Mouse (Mus musculus) lung, adult 2 months (tissue): ENCODE results near the gene Asb15. TPM values are rescaled to one million over a fixed set of nuclear protein-coding genes. Genes with fewer than 3 reads are reported as not detected.

Source experiments
- DNase-seq: peaks from one replicate; pipeline ENCODE4 v3.0.0; 2022
- H3K4me1 ChIP-seq: fragments of 200-500 bp; 2 replicates; pipeline ENCODE4 v1.6.1; 2011; ENCODE audit warnings: low read length; ENCODE audit not compliant: control insufficient read depth, insufficient read depth
- H3K4me3 ChIP-seq: fragments of 200-500 bp; replicated peaks from 2 replicates; pipeline ENCODE3; 2011; ENCODE audit warnings: low read depth, mild to moderate bottlenecking, control low read depth, low read length; ENCODE audit errors: extremely low read depth
- CTCF ChIP-seq: fragments of 200-500 bp; IDR thresholded peaks from 2 replicates; pipeline ENCODE4 v1.5.1; 2011; ENCODE audit warnings: mild to moderate bottlenecking, low read length, control low read depth; ENCODE audit not compliant: insufficient read depth
- POLR2A ChIP-seq: fragments of 200-500 bp; IDR thresholded peaks from 2 replicates; pipeline ENCODE4 v1.6.1; 2011; ENCODE audit warnings: low read depth, mild to moderate bottlenecking, control low read depth, low read length, borderline replicate concordance; ENCODE audit errors: extremely low read depth
- WGBS: fragments of 180-500 bp; shearing (Covaris S2); methylation state at CpG from one replicate; pipeline ENCODE4 v1.1.7; 2018; 5-methylcytosine and 5-hydroxymethylcytosine counted together
- polyA plus RNA-seq: library from polyadenylated mRNA; depleted of rRNA; stranded (reverse); fragments of >200 nt; gene quantifications from 2 replicates; pipeline ENCODE4 v1.2.3, GENCODE M21; 2012

Gene Asb15
- polyA plus RNA-seq, 1 experiment: 0.46 TPM

DNA sequence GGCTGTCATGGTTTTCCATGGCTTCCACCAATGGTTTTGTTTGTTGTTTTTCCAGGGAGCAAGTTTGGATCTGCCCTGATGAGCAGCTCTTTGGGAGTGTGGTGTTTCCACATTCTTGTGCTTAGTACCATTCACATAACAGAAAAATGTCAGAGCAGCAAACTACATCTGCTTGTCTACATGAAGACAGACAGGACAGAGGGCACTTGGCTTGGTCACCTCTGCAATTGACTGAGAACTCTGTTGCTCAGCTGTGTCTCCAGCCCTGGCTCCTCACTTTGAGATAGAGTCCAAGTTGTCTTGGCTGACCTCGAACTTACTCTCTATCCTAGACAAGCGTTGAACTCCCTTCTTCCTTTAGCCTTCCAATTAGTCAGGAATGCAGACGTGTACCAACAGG is 74.4 kb downstream of the Asb15 start:
- 56% methylated on average over 3 of the region's 3 CpGs for WGBS
- no peak for TF ChIP-seq CTCF
- no peak overlapping the region for H3K4me3 ChIP-seq
- peaks cover 5% of the 10 kb centered on the region for H3K4me1 ChIP-seq
- no peak for DNase-seq

DNA sequence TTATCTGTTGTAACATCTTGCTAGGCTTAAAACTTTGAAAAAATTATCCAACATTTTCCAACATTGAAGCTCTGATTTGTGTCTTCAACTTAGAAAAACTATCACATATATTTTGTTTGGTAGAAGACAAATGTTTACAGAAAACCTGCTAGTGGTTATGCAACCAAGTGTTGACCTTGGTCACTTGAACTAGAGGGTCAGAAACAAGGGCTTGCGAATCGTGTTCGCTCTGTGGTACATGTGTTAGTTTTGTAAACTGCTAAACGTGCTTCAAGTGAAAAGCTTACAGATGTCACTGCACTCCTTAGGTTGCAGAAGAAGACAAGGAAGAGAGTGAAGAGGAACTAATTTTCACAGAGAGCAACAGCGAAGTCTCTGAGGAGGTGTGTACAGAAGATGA is 75.0 kb downstream of the Asb15 start:
- TF ChIP-seq CTCF (no peak), POLR2A (no peak)
- WGBS: 68% methylated on average over 5 of the region's 5 CpGs
- DNase-seq: no peak
- no peak overlapping the region for H3K4me3 ChIP-seq
- peaks cover 4% of the 10 kb centered on the region for H3K4me1 ChIP-seq

DNA sequence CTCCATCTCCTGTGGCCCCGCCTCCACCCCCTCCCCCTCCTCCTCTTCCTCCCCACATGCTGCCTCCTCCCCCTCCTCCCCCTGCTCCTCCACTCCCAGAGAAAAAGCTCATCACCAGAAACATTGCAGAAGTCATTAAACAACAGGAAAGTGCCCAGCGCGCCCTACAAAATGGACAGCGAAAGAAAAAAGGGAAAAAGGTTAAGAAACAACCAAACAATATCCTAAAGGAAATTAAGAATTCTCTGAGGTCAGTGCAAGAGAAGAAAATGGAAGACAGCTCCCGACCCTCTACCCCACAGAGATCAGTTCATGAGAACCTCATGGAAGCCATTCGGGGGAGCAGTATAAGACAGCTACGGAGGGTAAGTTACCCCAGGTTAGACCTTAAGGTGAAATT is 76.3 kb downstream of the Asb15 start:
- no peak for TF ChIP-seq POLR2A
- no peak for TF ChIP-seq CTCF
- WGBS: 93% methylated on average over 7 of the region's 7 CpGs
- DNase-seq: no peak
- H3K4me3 ChIP-seq: no peak overlapping the region
- H3K4me1 ChIP-seq: peaks cover 4% of the 10 kb centered on the region

DNA sequence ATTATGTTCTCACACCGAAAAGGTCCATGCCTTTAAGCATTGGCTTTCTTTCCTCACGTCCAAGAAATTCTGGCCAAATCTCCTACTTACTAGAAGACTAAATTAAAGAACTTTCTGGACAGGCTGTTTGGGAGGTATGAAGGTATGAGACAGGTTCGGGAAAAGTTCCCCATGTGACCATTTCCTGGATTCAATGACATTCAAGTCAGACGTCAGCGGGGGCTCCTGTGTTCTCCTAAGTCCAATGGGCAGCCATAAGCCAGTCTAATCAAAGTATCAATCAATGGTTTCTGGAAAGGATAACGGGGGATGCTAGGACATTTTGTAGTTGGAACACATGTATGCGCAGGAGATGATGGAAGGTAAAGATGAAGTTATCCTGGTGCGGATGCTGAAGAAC is 77.7 kb downstream of the Asb15 start:
- no peak overlapping the region for H3K4me3 ChIP-seq

DNA sequence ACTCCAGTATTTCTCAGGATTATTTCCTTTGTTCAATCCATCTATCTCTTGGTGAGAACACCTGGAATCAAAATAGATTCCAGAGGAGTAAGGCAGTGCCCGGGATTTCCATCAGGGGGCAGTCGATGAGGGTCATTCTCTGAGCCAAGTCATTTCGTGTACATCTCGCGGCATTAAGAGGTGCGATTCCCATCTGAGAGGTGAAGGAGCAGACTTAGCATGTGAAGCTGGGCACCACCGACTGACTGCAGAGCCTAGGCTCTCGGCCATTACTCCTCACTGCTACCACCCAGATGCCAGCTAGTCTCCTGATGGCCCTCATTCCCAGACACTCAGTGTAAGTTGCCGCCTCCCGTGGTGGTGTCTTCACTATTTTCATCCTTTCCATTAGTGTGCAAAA is 78.6 kb downstream of the Asb15 start:
- no peak for DNase-seq
- WGBS: 66% methylated on average over 10 of the region's 10 CpGs
- no peak for TF ChIP-seq POLR2A
- TF ChIP-seq CTCF: no peak
- Histone ChIP-seq H3K4me1 (peaks cover 4% of the 10 kb centered on the region; the same call in 1 of the 2 replicates), H3K4me3 (no peak overlapping the region)

More for the DNA sequence above, 77.7 kb downstream of the Asb15 start:
- WGBS: 91% methylated on average over 8 of the region's 8 CpGs
- peaks cover 4% of the 10 kb centered on the region for H3K4me1 ChIP-seq
- DNase-seq: no peak
- TF ChIP-seq CTCF: no peak
- TF ChIP-seq POLR2A: no peak

DNA sequence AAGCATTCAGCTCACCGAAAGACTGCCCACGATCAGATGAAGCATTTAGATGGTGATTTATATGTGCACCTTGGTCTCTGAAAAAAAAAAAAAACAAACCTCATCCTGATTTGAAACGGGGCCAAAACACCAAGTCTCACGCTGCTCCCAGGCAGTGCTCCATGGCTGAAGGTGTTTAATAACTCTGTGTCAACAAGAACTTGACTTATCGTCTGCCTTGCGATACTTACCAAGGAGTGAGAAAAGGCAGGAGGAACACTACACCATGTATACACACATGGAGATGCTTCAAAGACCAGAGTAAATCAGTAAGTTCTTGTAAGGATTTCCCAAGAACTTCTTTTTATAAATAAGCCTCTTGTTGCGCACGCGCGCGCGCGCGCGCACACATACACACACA is 79.6 kb downstream of the Asb15 start:
- TF ChIP-seq POLR2A (no peak), CTCF (no peak)
- DNase-seq: no peak
- 64% methylated on average over 15 of the region's 15 CpGs for WGBS
- Histone ChIP-seq H3K4me1 (peaks cover 6% of the 10 kb centered on the region; the same call in 1 of the 2 replicates), H3K4me3 (no peak overlapping the region)

DNA sequence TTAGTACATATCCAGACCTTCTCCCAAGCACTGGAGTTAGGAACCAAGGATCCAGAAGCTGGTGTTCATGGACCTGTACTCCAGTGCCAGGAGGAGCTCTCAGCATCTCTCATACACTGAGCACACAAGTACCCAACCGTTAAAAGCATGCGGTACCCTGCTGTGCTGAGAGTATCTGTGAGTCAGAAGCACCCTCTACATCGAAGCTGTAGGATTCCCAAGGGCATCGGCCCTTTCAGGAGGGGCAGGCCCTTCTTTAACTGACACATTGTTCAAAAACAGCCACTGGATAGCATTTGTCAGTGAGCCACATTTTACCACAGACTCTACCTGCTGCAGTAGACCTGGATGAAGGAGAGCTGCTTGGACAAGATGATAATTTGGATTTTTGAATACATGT is 80.2 kb downstream of the Asb15 start:
- TF ChIP-seq POLR2A (no peak), CTCF (no peak)
- no peak for DNase-seq

DNA sequence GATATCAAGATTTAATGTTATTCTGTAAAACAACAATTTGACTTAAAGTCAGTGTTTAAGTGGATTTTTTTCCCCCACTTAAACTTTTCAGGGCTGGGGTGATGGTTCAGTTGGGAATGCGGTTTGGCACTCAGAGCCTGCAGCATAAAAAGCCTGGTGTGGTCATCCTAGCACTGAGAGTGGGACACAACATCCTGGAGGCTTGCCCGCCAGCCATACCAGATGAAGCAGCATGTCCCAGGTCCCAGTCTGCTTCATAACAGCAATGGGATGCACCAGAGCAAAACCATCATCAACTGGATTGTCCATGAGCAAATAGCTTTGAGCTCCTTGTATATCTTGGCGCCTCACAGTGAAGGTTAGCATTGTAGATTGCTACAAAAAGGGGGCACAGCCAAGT is 80.7 kb downstream of the Asb15 start:
- no peak overlapping the region for H3K4me3 ChIP-seq
- peaks cover 4% of the 10 kb centered on the region; the same call in 1 of the 2 replicates for H3K4me1 ChIP-seq
- 93% methylated on average over 3 of the region's 3 CpGs for WGBS
- DNase-seq: no peak
- TF ChIP-seq POLR2A (no peak), CTCF (no peak)

More for the DNA sequence above, 80.2 kb downstream of the Asb15 start:
- Histone ChIP-seq H3K4me1 (peaks cover 5% of the 10 kb centered on the region; the same call in 1 of the 2 replicates), H3K4me3 (no peak overlapping the region)
- WGBS: 67% methylated on average over 4 of the region's 4 CpGs

DNA sequence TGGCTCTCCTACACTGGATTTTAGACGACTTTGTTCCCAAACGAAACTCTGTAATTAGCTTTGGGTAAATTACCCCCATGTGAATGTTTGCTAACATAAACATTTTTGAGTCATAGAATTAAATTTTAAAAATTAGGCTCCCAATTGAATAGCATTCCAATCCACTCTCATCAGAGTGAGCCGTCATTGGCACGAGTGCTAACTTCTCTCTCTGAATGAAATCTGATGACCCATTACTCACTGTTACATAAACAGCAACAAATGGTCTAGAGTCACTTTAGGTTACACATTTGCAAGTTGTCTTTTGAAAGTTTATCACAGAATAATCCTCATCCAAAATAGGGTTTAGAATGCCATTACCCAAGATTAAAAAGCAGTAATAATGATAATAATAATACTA is 81.6 kb downstream of the Asb15 start:
- Histone ChIP-seq H3K4me1 (peaks cover 4% of the 10 kb centered on the region; the same call in 1 of the 2 replicates), H3K4me3 (no peak overlapping the region)
- no peak for DNase-seq
- WGBS: 47% methylated on average over 4 of the region's 4 CpGs
- TF ChIP-seq POLR2A (no peak), CTCF (no peak)

DNA sequence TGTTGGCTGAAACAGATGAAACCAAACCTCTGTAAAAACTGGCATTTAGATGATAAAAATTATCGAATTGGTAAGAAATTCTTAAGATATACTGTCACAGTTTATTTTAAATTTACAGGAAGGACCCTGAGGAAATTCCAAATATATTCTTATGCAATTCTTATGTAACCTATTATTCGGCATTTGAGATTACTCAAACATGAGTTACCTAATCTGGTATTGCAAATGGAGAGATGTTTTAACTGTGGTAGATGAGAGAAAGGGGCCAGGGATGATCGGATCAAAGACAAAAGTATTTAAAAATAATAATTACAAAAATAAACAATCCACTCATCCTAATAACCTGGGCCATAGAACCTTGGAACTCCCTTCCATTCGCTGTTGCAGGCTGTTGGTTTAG is 82.4 kb downstream of the Asb15 start:
- DNase-seq: no peak
- H3K4me1 ChIP-seq: peaks cover 4% of the 10 kb centered on the region; the same call in 1 of the 2 replicates
- TF ChIP-seq CTCF: no peak
- TF ChIP-seq POLR2A: no peak
- H3K4me3 ChIP-seq: no peak overlapping the region
- WGBS: 58% methylated on average over 4 of the region's 4 CpGs
